Mouse (Mus musculus) embryonic facial prominence, embryonic 12.5 days (tissue): ENCODE results near the gene Efna1. TPM values are rescaled to one million over a fixed set of nuclear protein-coding genes. Genes with fewer than 3 reads are reported as not detected.

Experiments used
- ATAC-seq: fragments of 200-750 bp; cut with Nextera tagmentation; 2 replicates; pipeline ENCODE4 v1.8.0; 2017; ENCODE audit not compliant: insufficient number of reproducible peaks, insufficient read depth, low FRiP score, low TSS enrichment
- H3K27ac ChIP-seq: fragments of 300-500 bp; sonication (generic); 2 replicates; pipeline ENCODE4 v1.5.1; 2016; ENCODE audit warnings: mild to moderate bottlenecking
- H3K27me3 ChIP-seq: fragments of 300-500 bp; sonication (generic); 2 replicates; pipeline ENCODE4 v1.6.1; 2016; ENCODE audit warnings: mild to moderate bottlenecking, moderate library complexity
- H3K36me3 ChIP-seq: fragments of 300-500 bp; sonication (generic); 2 replicates; pipeline ENCODE4 v1.6.1; 2016; ENCODE audit warnings: mild to moderate bottlenecking
- H3K4me1 ChIP-seq: fragments of 300-500 bp; sonication (generic); 2 replicates; pipeline ENCODE4 v1.6.1; 2016
- H3K4me2 ChIP-seq: fragments of 300-500 bp; sonication (generic); replicated peaks from 2 replicates; pipeline ENCODE4 v1.6.1; 2016; ENCODE audit warnings: mild to moderate bottlenecking, moderate library complexity
- H3K4me3 ChIP-seq: fragments of 300-500 bp; sonication (generic); 2 replicates; pipeline ENCODE4 v1.5.1; 2016; ENCODE audit warnings: mild to moderate bottlenecking
- H3K9ac ChIP-seq: fragments of 300-500 bp; sonication (generic); 2 replicates; pipeline ENCODE4 v1.6.1; 2016; ENCODE audit warnings: mild to moderate bottlenecking, moderate library complexity
- H3K9me3 ChIP-seq: fragments of 300-500 bp; sonication (generic); 2 replicates; pipeline ENCODE4 v1.6.1; 2016; ENCODE audit warnings: mild to moderate bottlenecking, moderate library complexity
- WGBS: fragments of 180-500 bp; shearing (Covaris S2); methylation state at CpG from one replicate; pipeline ENCODE4 v1.1.7; 2016; 5-methylcytosine and 5-hydroxymethylcytosine counted together
- polyA plus RNA-seq: library from polyadenylated mRNA; unstranded; fragments of >200 nt; fragmentation: Nextera tagmentation; extraction: Ambion mirVana; gene quantifications from 2 replicates; pipeline ENCODE4 v1.2.1, GENCODE M21; 2016

Efna1 gene
- polyA plus RNA-seq, 1 experiment from 2014 or later, result 32.6 TPM

GRCm38 (mm10) chr3:89251365-89251895, 29.5 kb downstream of the Efna1 start:
- Histone ChIP-seq H3K4me3 (no peak overlapping the region), H3K4me2 (peak overlapping the region; percentile 29), H3K4me1 (peaks cover 21% of the 10 kb centered on the region), H3K9ac (peak overlapping the region; percentile 17; the same call in 1 of the 2 replicates), H3K27ac (no peak overlapping the region), H3K9me3 (no peaks in the 10 kb centered on the region), H3K36me3 (0 out of 2 replicates have a peak, but pooled peaks cover 9% of the 10 kb centered on the region), H3K27me3 (peaks cover 7% of the 10 kb centered on the region; the same call in 1 of the 2 replicates)
- no peak for ATAC-seq
- 4% methylated on average over 17 of the region's 17 CpGs for WGBS

- H3K4me2 ChIP-seq, result no peak overlapping the region
- H3K9me3 ChIP-seq, result no peaks in the 10 kb centered on the region
- peaks cover 7% of the 10 kb centered on the region; the same call in 1 of the 2 replicates for H3K27me3 ChIP-seq
- 18% methylated on average over 7 of the region's 7 CpGs for WGBS
- peaks cover 27% of the 10 kb centered on the region for H3K4me1 ChIP-seq
- no peak overlapping the region for H3K4me3 ChIP-seq
- no peak for ATAC-seq
- H3K36me3 ChIP-seq, result 0 out of 2 replicates have a peak, but pooled peaks cover 9% of the 10 kb centered on the region
- H3K9ac ChIP-seq, result no peak overlapping the region
- 0 out of 2 replicates have a peak overlapping the region, but pooled peaks have one; percentile 2 for H3K27ac ChIP-seq
These were observed 30.4 kb downstream of the Efna1 start for GRCm38 (mm10) chr3:89250435-89251040.

- Histone ChIP-seq H3K27me3 (peaks cover 7% of the 10 kb centered on the region; the same call in 1 of the 2 replicates), H3K36me3 (0 out of 2 replicates have a peak, but pooled peaks cover 9% of the 10 kb centered on the region), H3K9me3 (no peaks in the 10 kb centered on the region), H3K9ac (peak overlapping the region; percentile 64; the same call in 1 of the 2 replicates), H3K4me2 (peak overlapping the region; percentile 76), H3K4me3 (peak overlapping the region; percentile 73), H3K27ac (no peak overlapping the region), H3K4me1 (peaks cover 48% of the 10 kb centered on the region)
- ATAC-seq, result no peak
- 78% methylated on average over 4 of the region's 4 CpGs for WGBS
These were observed 33.5 kb downstream of the Efna1 start for GRCm38 (mm10) chr3:89247466-89247865.

- under 1% methylated on average over 42 of the region's 42 CpGs for WGBS
- Histone ChIP-seq H3K4me1 (peaks cover 45% of the 10 kb centered on the region), H3K27me3 (peaks cover 4% of the 10 kb centered on the region; the same call in 1 of the 2 replicates), H3K27ac (peak within 1 kb of the TSS; percentile 66), H3K36me3 (peaks cover 16% of the 10 kb centered on the region; the same call in 1 of the 2 replicates), H3K9ac (peak within 1 kb of the TSS; percentile 64), H3K4me3 (peak within 1 kb of the TSS; percentile 73), H3K9me3 (no peaks in the 10 kb centered on the region), H3K4me2 (peak within 1 kb of the TSS; percentile 76)
- ATAC-seq, result peak; percentile 62
These were observed 34.5 kb downstream of the Efna1 start, which contains the start of gene Trim46 for GRCm38 (mm10) chr3:89246261-89247100. TSS of gene Trim46 (minus strand) at chr3:89246309.

GRCm38 (mm10) chr3:89245688-89246171, 35.2 kb downstream of the Efna1 start, which contains the start of gene Krtcap2:
TSS of gene Krtcap2 (plus strand) at chr3:89245966.
- peaks cover 38% of the 10 kb centered on the region for H3K4me1 ChIP-seq
- H3K27ac ChIP-seq, result peak within 1 kb of the TSS; percentile 72
- peak within 1 kb of the TSS; percentile 73 for H3K4me3 ChIP-seq
- H3K9ac ChIP-seq, result peak within 1 kb of the TSS; percentile 64
- WGBS, result 4% methylated on average over 18 of the region's 20 CpGs
- no peaks in the 10 kb centered on the region for H3K9me3 ChIP-seq
- peak; percentile 8; the same call in 1 of the 2 replicates for ATAC-seq
- H3K4me2 ChIP-seq, result peak within 1 kb of the TSS; percentile 76
- H3K27me3 ChIP-seq, result no peaks in the 10 kb centered on the region; the same call in 1 of the 2 replicates
- H3K36me3 ChIP-seq, result peaks cover 20% of the 10 kb centered on the region; the same call in 1 of the 2 replicates

- H3K4me2 ChIP-seq, result peak overlapping the region; percentile 76
- WGBS, result 1% methylated on average over 16 of the region's 26 CpGs
These were observed 35.8 kb downstream of the Efna1 start for GRCm38 (mm10) chr3:89244982-89245687.

GRCm38 (mm10) chr3:89244158-89244981, 36.6 kb downstream of the Efna1 start:
- peak overlapping the region; percentile 73 for H3K4me3 ChIP-seq
- peak overlapping the region; percentile 76 for H3K4me2 ChIP-seq
- H3K27me3 ChIP-seq, result no peaks in the 10 kb centered on the region; the same call in 1 of the 2 replicates
- H3K27ac ChIP-seq, result peak overlapping the region; percentile 72; the same call in 1 of the 2 replicates
- H3K4me1 ChIP-seq, result peaks cover 35% of the 10 kb centered on the region
- no peaks in the 10 kb centered on the region for H3K9me3 ChIP-seq
- ATAC-seq, result no peak
- WGBS, result 11% methylated on average over 25 of the region's 25 CpGs
- peak overlapping the region; percentile 48 for H3K9ac ChIP-seq
- peaks cover 13% of the 10 kb centered on the region; the same call in 1 of the 2 replicates for H3K36me3 ChIP-seq

More at GRCm38 (mm10) chr3:89244982-89245687, 35.8 kb downstream of the Efna1 start:
- H3K9ac ChIP-seq, result peak overlapping the region; percentile 48
- peak; percentile 16 for ATAC-seq
- peaks cover 20% of the 10 kb centered on the region; the same call in 1 of the 2 replicates for H3K36me3 ChIP-seq
- H3K27me3 ChIP-seq, result no peaks in the 10 kb centered on the region; the same call in 1 of the 2 replicates
- H3K9me3 ChIP-seq, result no peaks in the 10 kb centered on the region
- H3K4me1 ChIP-seq, result peaks cover 35% of the 10 kb centered on the region
- peak overlapping the region; percentile 73 for H3K4me3 ChIP-seq
- peak overlapping the region; percentile 72 for H3K27ac ChIP-seq

GRCm38 (mm10) chr3:89243609-89244008, 37.3 kb downstream of the Efna1 start:
- WGBS, result 7% methylated on average over 14 of the region's 14 CpGs
- Histone ChIP-seq H3K36me3 (peaks cover 14% of the 10 kb centered on the region), H3K4me2 (peak overlapping the region; percentile 76), H3K4me1 (peaks cover 35% of the 10 kb centered on the region), H3K9me3 (no peaks in the 10 kb centered on the region), H3K4me3 (peak overlapping the region; percentile 73), H3K27ac (peak overlapping the region; percentile 52; the same call in 1 of the 2 replicates), H3K27me3 (no peaks in the 10 kb centered on the region; the same call in 1 of the 2 replicates), H3K9ac (0 out of 2 replicates have a peak overlapping the region, but pooled peaks have one; percentile 4)
- no peak; the same call in 1 of the 2 replicates for ATAC-seq

GRCm38 (mm10) chr3:89242331-89242895, 38.5 kb downstream of the Efna1 start:
- no peaks in the 10 kb centered on the region; the same call in 1 of the 2 replicates for H3K27me3 ChIP-seq
- H3K4me2 ChIP-seq, result no peak overlapping the region
- no peak overlapping the region for H3K9ac ChIP-seq
- WGBS, result 72% methylated on average over 9 of the region's 9 CpGs
- no peak overlapping the region for H3K27ac ChIP-seq
- H3K4me3 ChIP-seq, result no peak overlapping the region
- H3K36me3 ChIP-seq, result peaks cover 22% of the 10 kb centered on the region
- H3K4me1 ChIP-seq, result peaks cover 33% of the 10 kb centered on the region
- no peak for ATAC-seq
- H3K9me3 ChIP-seq, result no peaks in the 10 kb centered on the region
